In the genomic region with DNA sequence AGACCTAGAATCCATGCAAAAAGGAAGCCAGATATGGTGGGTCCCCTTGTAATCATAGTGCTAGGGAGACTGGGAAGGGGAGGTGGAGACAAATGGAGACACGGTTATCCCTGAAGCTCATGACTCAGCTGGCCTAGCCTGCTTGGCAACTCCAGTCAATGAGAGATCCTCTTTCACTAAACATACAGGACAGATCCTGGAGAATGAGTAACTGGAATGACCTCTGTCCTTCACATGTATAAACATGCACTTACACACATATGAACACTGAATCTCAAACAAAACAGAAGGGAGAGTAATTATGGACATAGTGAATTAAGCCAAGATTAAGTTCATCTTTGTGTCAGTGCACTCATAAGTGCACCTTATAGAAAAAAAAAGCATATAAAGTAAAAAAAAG, we compare ENCODE assay signal across 22 mouse cellular contexts. TPM values are rescaled to one million over a fixed set of nuclear protein-coding genes. Genes with fewer than 3 reads are reported as not detected.
"Had no signal": no experiment of that assay in that cellular context is flagged by ENCODE, and none has a peak within 500 bp of the region (broad histone marks: within the 10 kb centered on the region; RNA-seq: fewer than 3 reads in every experiment).

No protein-coding gene starts in this region.

- H3K27ac ChIP-seq: liver, embryonic 15.5 days; lung, embryonic 15.5 days; macrophage; midbrain, embryonic 13.5 days; midbrain, embryonic 15.5 days; neural tube, embryonic 12.5 days; stomach, embryonic 15.5 days; stomach, postnatal 0 days had no signal

- H3K9ac ChIP-seq: liver, embryonic 15.5 days; lung, embryonic 15.5 days; midbrain, embryonic 13.5 days; midbrain, embryonic 15.5 days; neural tube, embryonic 12.5 days; stomach, embryonic 15.5 days had no signal

- H3K9me3 ChIP-seq: liver, embryonic 15.5 days; lung, embryonic 15.5 days; megakaryocyte, embryonic 14.5 days; midbrain, embryonic 13.5 days; midbrain, embryonic 15.5 days; neural tube, embryonic 12.5 days; stomach, embryonic 15.5 days had no signal

- H3K36me3 ChIP-seq: liver, embryonic 15.5 days; lung, embryonic 15.5 days; midbrain, embryonic 13.5 days; midbrain, embryonic 15.5 days; neural tube, embryonic 12.5 days; stomach, embryonic 15.5 days had no signal

- ATAC-seq: lung, postnatal 0 days; midbrain, embryonic 13.5 days; midbrain, embryonic 15.5 days had no signal

- H3K4me2 ChIP-seq: liver, embryonic 15.5 days; lung, embryonic 15.5 days; midbrain, embryonic 11.5 days; midbrain, embryonic 13.5 days; midbrain, embryonic 15.5 days; neural tube, embryonic 12.5 days; stomach, embryonic 15.5 days had no signal

- H3K4me3 ChIP-seq: liver, embryonic 15.5 days; lung, embryonic 15.5 days; megakaryocyte, embryonic 14.5 days; midbrain, embryonic 13.5 days; midbrain, embryonic 15.5 days; neural tube, embryonic 12.5 days; stomach, embryonic 15.5 days had no signal

- H3K27me3 ChIP-seq: liver, embryonic 15.5 days; lung, embryonic 15.5 days; megakaryocyte, embryonic 14.5 days; midbrain, embryonic 13.5 days; midbrain, embryonic 15.5 days; neural tube, embryonic 12.5 days; stomach, embryonic 15.5 days had no signal

- H3K4me1 ChIP-seq: liver, embryonic 15.5 days; lung, embryonic 15.5 days; megakaryocyte, embryonic 14.5 days; midbrain, embryonic 13.5 days; midbrain, embryonic 15.5 days; neural tube, embryonic 12.5 days; stomach, embryonic 15.5 days had no signal

- DNase-seq: lung, adult 2 months; lung, postnatal 14 days; lung, postnatal 36 days; right cerebral cortex, postnatal 14 days; thymus, adult 2 months; thymus, postnatal 25 days; thymus, postnatal 4 days had no signal

RNA-seq across cellular contexts. Expression of a gene that starts 31.9 kb away (rescaled TPM):
- polyA plus RNA-seq: macrophage; midbrain, embryonic 11.5 days; midbrain, embryonic 13.5 days; midbrain, embryonic 15.5 days; midbrain, postnatal 0 days; neural tube, embryonic 12.5 days; neural tube, embryonic 14.5 days; spleen, adult 2 months had no signal

RNA-seq across cellular contexts. Expression of a gene that starts 32.9 kb away (rescaled TPM):
- polyA plus RNA-seq: lung, adult 2 months; lung, embryonic 15.5 days; lung, postnatal 0 days; macrophage; midbrain, embryonic 11.5 days; midbrain, embryonic 13.5 days; midbrain, embryonic 15.5 days; midbrain, postnatal 0 days; neural tube, embryonic 12.5 days; neural tube, embryonic 14.5 days; spleen, adult 2 months; stomach, embryonic 15.5 days; stomach, postnatal 0 days; thymus, adult 2 months; urinary bladder, adult 2 months had no signal
